Mouse (Mus musculus): ENCODE data around the gene 4930402F06Rik.

- TF ChIP-seq CTCF (IDR thresholded peaks at IDR 0.05; ENCODE audit: borderline replicate concordance, extremely low read depth, insufficient read depth, insufficient read length): no peak
- TF ChIP-seq POLR2A (IDR thresholded peaks at IDR 0.05; ENCODE audit: borderline replicate concordance, extremely low read depth, insufficient read depth, insufficient read length, poor library complexity, severe bottlenecking): no peak
Observed at GRCm38 (mm10) chr2:35406611-35407010, 9.6 kb upstream of the 4930402F06Rik start.
